Mouse (Mus musculus) frontal cortex, adult 2 months (tissue): Measurements from ENCODE around the gene Tcf7l1. TPM values are rescaled to one million over a fixed set of nuclear protein-coding genes. Genes with fewer than 3 reads are reported as not detected.

ENCODE experiments used
- DNase-seq, 2 experiments: peaks; one replicate each; pipeline ENCODE4 v3.0.0; 2022; ENCODE audit warnings: low spot score in 1 of 2; ENCODE audit errors: extremely low spot score in 1 of 2
- polyA plus RNA-seq: library from polyadenylated mRNA; depleted of rRNA; stranded (reverse); fragments of >200 nt; gene quantifications from 2 replicates; pipeline ENCODE4 v1.2.3, GENCODE M21; 2012

The Tcf7l1 gene
- polyA plus RNA-seq, 1 experiment, result 5.4 TPM

GRCm38 (mm10) chr6:72748882-72749437 is 40.1 kb downstream of the Tcf7l1 start:
- no peak for DNase-seq

DNA sequence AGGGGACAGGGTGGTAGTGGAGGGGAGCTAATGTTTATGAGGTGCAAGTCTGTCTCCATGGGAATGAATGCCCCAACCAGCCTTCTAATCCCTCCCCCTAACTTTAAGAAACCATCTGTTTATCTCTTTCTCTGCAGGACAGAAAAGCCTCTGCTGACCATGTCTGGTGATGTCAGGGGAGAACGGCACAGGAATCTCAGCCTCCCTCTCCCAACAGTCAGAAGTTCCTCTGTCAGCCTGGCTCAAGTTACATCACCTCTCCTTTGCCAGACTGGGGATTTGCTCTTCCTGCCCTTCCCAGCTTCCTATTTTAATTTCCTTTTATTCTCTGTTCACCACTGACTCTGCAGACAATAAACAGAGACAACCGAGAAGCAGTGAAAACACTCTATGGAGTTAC is 40.6 kb downstream of the Tcf7l1 start:
- no peak for DNase-seq

- no peak for DNase-seq
Measured at GRCm38 (mm10) chr6:72747814-72748213, 41.2 kb downstream of the Tcf7l1 start.

- no peak for DNase-seq
Measured at GRCm38 (mm10) chr6:72747156-72747555, 41.9 kb downstream of the Tcf7l1 start.

DNA sequence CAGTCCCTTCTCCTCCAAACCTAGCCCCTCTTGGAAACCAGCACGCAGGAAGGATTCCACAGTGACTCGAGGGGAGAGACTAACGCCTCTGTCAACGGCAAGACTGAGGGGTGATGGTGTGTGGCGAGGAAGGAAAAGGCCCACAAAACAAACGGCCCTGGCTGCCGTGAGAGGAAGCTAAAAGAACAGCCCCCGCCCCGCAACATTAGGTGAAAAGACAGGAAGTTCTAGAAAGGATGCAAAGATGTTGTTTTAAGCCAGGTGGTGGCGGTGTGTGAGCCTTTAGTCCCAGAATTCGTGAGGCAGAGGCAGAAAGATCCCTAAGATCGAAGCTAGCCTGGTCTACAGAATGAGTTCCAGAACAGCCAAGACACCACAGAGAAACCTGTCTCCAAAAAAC is 43.3 kb downstream of the Tcf7l1 start:
- DNase-seq, result no peak

- DNase-seq, result no peak
Measured at GRCm38 (mm10) chr6:72744144-72744800, 44.8 kb downstream of the Tcf7l1 start.

DNA sequence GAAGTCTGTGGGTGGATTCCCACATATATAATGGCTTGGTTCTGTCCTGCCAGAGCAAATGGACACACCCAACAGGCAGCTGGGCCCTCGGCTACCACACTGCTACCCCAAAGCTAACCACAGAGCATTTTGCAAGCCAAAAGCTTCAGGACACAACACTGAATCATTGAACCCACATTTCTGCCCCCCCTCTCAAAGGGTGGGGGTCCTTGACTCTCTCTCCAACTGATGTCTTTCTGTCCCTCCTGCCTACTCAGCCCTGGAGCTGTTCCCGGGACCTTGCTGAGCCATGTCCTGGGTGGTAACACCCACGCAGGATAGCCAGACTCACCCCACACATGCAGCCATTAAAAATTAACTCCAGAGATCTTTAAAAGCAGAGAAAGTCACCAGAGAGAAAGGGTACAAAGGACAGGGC is 45.4 kb downstream of the Tcf7l1 start:
- DNase-seq, result no peak

- DNase-seq, result no peak
Measured at GRCm38 (mm10) chr6:72742331-72742730, 46.7 kb downstream of the Tcf7l1 start.

DNA sequence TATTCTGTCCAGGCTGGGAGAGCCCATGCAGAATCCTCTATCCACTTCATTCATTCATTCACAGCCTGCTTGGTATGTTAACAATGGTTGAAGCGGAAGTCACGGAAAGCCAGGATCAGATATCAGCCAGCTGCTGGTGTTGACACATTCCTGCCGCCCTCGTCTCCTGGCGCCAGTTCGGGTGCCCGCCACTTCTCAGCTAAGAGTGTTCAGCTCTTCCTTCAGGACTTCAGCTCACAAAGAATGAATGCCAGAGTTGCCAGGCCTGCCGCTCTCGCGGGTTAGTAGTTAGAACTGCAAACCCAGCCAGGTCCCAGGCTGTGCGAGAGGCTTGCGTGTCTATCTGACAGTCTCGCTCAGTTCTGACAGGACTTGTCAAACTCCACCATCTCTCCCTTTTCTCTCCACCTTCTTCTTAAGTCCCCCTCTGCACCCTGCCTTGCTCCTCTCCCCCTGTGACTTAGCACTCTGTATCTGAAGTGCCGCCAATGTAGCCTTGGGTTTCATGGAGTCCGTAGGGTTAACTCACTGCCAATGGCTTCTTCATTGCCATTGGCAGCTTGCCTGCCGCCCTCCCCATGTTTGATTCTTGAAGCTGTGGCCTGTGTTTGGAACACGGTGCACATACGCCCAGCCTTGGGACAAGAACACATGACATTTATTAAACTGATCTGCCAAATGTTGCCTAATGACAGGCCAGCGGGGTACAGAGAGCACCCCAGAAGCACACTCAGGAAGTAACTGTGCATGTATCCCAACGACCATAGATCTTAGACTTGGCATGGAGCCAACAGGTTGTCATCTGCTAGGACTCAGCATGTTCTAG is 48.2 kb downstream of the Tcf7l1 start:
- DNase-seq, result no peak

- DNase-seq, result no peak
Measured at GRCm38 (mm10) chr6:72736872-72737271, 52.2 kb downstream of the Tcf7l1 start.

DNA sequence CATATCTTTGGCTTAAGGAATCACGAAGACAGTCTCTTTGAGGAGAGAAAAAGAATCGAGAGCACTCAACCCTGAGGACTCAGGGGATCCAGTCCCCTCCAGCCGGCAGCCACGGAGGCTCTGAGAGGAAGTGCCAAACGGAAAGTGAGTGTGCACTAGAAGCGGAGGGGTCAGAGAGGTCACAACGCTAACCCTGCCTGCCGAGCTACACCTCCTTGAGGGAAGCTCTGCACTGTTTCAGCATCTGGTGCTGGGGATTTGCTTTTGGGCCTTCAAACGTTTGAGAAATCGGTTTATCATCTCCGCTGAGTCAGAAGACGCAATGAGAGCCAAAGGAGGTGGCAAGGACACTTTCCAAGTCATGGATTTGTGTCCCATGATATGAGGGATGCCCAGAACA is 53.8 kb downstream of the Tcf7l1 start:
- no peak for DNase-seq

DNA sequence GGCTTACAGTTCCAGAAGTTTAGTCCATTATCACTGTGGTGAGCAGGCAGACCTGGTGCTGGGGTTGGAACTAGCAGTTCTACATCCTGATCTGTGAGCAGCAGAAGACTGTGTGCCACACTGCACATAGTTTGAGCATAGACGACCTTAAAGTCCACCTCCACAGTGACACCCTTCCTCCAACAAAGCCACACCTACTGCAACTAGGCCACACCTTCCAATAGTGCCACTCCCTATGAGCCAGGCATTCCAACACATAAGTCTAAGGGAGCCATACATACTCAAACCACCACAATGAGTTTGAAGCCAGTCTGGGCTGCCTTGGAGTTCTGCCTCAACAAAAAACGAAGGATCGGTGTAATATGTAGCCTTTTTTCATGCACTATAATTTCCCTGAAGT is 55.7 kb downstream of the Tcf7l1 start:
- no peak for DNase-seq

GRCm38 (mm10) chr6:72732109-72732508 is 56.9 kb downstream of the Tcf7l1 start:
- no peak for DNase-seq

- DNase-seq, result peak; percentile 11 to 24
Measured at GRCm38 (mm10) chr6:72730560-72730849, 58.5 kb downstream of the Tcf7l1 start.

GRCm38 (mm10) chr6:72729831-72730559 is 59.1 kb downstream of the Tcf7l1 start:
- no peak for DNase-seq

GRCm38 (mm10) chr6:72727826-72728225 is 61.2 kb downstream of the Tcf7l1 start:
- no peak for DNase-seq

- DNase-seq, result no peak
Measured at GRCm38 (mm10) chr6:72724494-72725180, 64.4 kb downstream of the Tcf7l1 start.

DNA sequence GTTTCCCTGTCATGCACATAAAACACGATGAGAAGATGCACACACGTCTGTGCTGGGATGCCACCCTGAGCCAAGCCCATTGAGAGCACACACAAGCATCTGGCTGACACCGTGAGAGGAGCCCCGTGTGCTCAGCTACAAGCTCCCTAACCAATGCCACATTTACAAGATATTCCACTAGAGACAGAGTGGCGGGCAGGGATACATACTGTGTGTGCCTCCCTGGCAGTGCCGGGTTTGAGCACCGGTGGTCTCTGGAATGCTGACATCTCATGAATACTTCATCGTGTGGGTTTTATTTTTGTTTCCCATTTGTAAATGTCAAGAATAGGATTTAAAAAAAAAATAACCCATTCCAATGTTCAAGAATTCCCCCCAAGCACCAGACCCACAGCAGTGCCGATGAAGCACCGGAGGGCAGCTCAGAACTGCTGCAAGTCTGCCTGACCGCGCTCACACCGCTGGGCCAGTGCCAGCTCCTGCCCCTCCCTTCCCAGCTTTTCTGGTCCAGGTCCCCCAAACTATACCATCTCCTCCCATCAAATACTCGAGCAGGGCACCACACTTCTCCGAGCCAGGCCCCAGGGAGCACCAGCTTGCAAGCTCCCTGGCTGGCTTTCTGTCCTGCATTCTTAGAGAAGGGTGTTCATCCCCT is 65.2 kb downstream of the Tcf7l1 start:
- no peak for DNase-seq

DNA sequence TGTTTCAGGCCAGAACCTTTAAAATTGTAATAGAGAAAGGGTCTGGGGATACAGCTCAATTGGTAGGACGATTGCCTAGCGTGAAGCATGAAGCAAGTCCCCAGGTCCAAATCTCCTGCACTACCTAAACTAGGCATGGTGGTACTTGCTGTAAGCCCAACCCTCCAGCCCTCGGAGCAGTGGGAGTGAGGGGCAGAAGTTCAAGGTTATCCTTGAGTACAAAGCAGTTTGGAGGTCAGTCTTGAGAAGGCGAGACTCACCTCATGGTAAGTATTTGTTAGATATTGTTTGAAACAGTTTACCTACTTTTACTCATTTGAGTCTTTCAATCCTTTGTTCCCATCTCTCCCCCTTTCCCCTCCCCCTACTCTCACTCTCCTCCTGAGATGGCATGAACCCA is 65.9 kb downstream of the Tcf7l1 start:
- DNase-seq, result no peak

DNA sequence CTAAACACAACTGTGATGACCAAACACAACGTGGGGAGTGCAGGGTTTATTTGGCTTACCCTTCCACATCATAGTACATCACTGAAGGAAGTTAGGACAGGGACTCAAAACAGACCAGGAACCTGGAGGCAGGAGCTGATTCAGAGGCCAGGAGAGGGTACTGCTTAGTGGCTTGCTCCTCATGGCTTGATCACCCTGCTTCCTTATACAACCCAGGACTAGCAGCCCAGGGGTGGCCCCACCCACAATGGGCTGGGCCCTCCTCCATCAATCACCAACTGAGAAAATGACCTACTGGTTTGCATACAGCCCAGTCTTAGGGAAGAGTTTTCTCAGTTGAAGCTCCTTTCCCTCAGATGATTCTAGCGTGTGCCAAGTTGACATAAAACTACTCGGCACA is 68.2 kb downstream of the Tcf7l1 start:
- no peak for DNase-seq
